Mouse (Mus musculus) liver, embryonic 14.5 days (tissue): ENCODE results near the gene Abcf2. TPM values are rescaled to one million over a fixed set of nuclear protein-coding genes. Genes with fewer than 3 reads are reported as not detected.

ENCODE experiments used
- ATAC-seq: fragments of 200-750 bp; cut with Nextera tagmentation; 2 replicates; pipeline ENCODE4 v1.8.0; 2017; ENCODE audit warnings: moderate number of reproducible peaks, mild to moderate bottlenecking, moderate library complexity; ENCODE audit not compliant: insufficient read depth
- DNase-seq, 3 experiments: peaks; one replicate each; pipeline ENCODE4 v3.0.0-alpha.2; 2012 to 2013; ENCODE audit warnings: low read depth in 3 of 3, low spot score in 3 of 3
- H3K27ac ChIP-seq: fragments of 300-500 bp; sonication (generic); 2 replicates; pipeline ENCODE4 v1.5.1; 2014; ENCODE audit warnings: moderate library complexity, mild to moderate bottlenecking, control low read depth, inconsistent platforms
- H3K27me3 ChIP-seq: fragments of 300-500 bp; sonication (generic); 2 replicates; pipeline ENCODE4 v1.6.1; 2014; ENCODE audit warnings: mild to moderate bottlenecking, low read length, moderate library complexity; ENCODE audit not compliant: control insufficient read depth, insufficient read depth
- H3K36me3 ChIP-seq: fragments of 300-500 bp; sonication (generic); replicated peaks from 2 replicates; pipeline ENCODE4 v1.6.1; 2014; ENCODE audit warnings: low read depth; ENCODE audit not compliant: control insufficient read depth, insufficient read depth
- H3K4me1 ChIP-seq, 2 experiments: fragments of 200-500 bp in 1 of 2; fragments of 300-500 bp in 1 of 2; sonication (generic) in 1 of 2; replicated peaks; 2 replicates each; pipeline ENCODE4 v1.6.1; 2012 to 2014; ENCODE audit warnings: antibody characterized with exemption in 1 of 2, inconsistent platforms in 1 of 2, low read length in 1 of 2; ENCODE audit not compliant: control insufficient read depth in 2 of 2, insufficient read depth in 2 of 2
- H3K4me2 ChIP-seq: fragments of 300-500 bp; sonication (generic); 2 replicates; pipeline ENCODE4 v1.6.1; 2014; ENCODE audit warnings: low read depth, mild to moderate bottlenecking, control low read depth, moderate library complexity
- H3K4me3 ChIP-seq, 2 experiments: fragments of 200-500 bp in 1 of 2; fragments of 300-500 bp in 1 of 2; sonication (generic) in 1 of 2; 2 replicates each; pipeline ENCODE4 v1.5.1; 2012 to 2014; ENCODE audit warnings: low read depth in 2 of 2, low read length in 2 of 2, mild to moderate bottlenecking in 2 of 2, control low read depth in 1 of 2, inconsistent platforms in 1 of 2, moderate library complexity in 1 of 2; ENCODE audit not compliant: insufficient read depth in 1 of 2
- H3K9ac ChIP-seq: fragments of 300-500 bp; sonication (generic); replicated peaks from 2 replicates; pipeline ENCODE4 v1.6.1; 2014; ENCODE audit warnings: mild to moderate bottlenecking, control low read depth, moderate library complexity
- H3K9me3 ChIP-seq: fragments of 300-500 bp; sonication (generic); 2 replicates; pipeline ENCODE4 v1.6.1; 2016; ENCODE audit warnings: low read length, mixed read lengths; ENCODE audit not compliant: control insufficient read depth
- CTCF ChIP-seq: IDR thresholded peaks from 2 replicates; pipeline ENCODE4 v1.5.1; 2016; ENCODE audit warnings: antibody characterized with exemption, low read depth, control low read depth
- EP300 ChIP-seq: IDR thresholded peaks from 2 replicates; pipeline ENCODE4 v1.6.1; 2016; ENCODE audit warnings: antibody characterized with exemption, low read depth
- WGBS: fragments of 180-500 bp; shearing (Covaris S2); extraction: QIAGEN DNeasy Blood & Tissue Kit; methylation state at CpG from one replicate; pipeline ENCODE4 v1.1.7; 2014; ENCODE audit not compliant: insufficient replicate concordance; 5-methylcytosine and 5-hydroxymethylcytosine counted together
- polyA plus RNA-seq, 2 experiments: library from polyadenylated mRNA; depleted of rRNA in 1 of 2; stranded (reverse) in 1 of 2; unstranded in 1 of 2; fragments of >200 nt; fragmentation: Nextera tagmentation in 1 of 2; extraction: Ambion mirVana in 1 of 2; gene quantifications; 2 replicates each; pipeline versions ENCODE4 v1.2.1 to v1.2.3; 2012 to 2014

Gene Abcf2
- polyA plus RNA-seq, 2 experiments, result 33.6 to 50.9 TPM

- Histone ChIP-seq H3K27ac (no peak overlapping the region), H3K36me3 (no peaks in the 10 kb centered on the region), H3K9me3 (no peaks in the 10 kb centered on the region), H3K4me3 (peak overlapping the region; percentile 26 to 42), H3K4me2 (peak overlapping the region; percentile 45), H3K9ac (no peak overlapping the region), H3K27me3 (peaks cover 85% of the 10 kb centered on the region), H3K4me1 (0 out of 4 replicates have a peak, but pooled peaks cover 0 to 3% of the 10 kb centered on the region in 2 experiments)
- 5% methylated on average over 16 of the region's 16 CpGs for WGBS
- DNase-seq (no peak), ATAC-seq (peak; percentile 35; the same call in 1 of the 2 replicates)
- TF ChIP-seq CTCF (no peak), EP300 (no peak)
Observed at GRCm38 (mm10) chr5:24602751-24603343, 25.6 kb upstream of the Abcf2 start.

- Histone ChIP-seq H3K9me3 (no peaks in the 10 kb centered on the region), H3K36me3 (no peaks in the 10 kb centered on the region), H3K27ac (no peak overlapping the region), H3K4me2 (peak overlapping the region; percentile 45), H3K4me1 (0 out of 4 replicates have a peak, but pooled peaks cover 0 to 3% of the 10 kb centered on the region in 2 experiments), H3K9ac (no peak overlapping the region), H3K4me3 (peak overlapping the region; percentile 40 to 42), H3K27me3 (peaks cover 87% of the 10 kb centered on the region)
- under 1% methylated on average over 73 of the region's 73 CpGs for WGBS
- DNase-seq, result no peak
- no peak for ATAC-seq
- TF ChIP-seq CTCF, result no peak
- no peak for TF ChIP-seq EP300
Observed at GRCm38 (mm10) chr5:24601911-24602750, 24.9 kb upstream of the Abcf2 start.

GRCm38 (mm10) chr5:24601071-24601835 lies 24.0 kb upstream of the Abcf2 start:
- H3K27ac ChIP-seq, result no peak overlapping the region
- no peaks in the 10 kb centered on the region for H3K36me3 ChIP-seq
- peak overlapping the region; percentile 40 to 42 for H3K4me3 ChIP-seq
- H3K4me2 ChIP-seq, result peak overlapping the region; percentile 45
- 2% methylated on average over 31 of the region's 33 CpGs for WGBS
- TF ChIP-seq EP300 (no peak), CTCF (no peak)
- DNase-seq, result no peak
- no peak for ATAC-seq
- H3K9ac ChIP-seq, result no peak overlapping the region
- no peaks in the 10 kb centered on the region for H3K9me3 ChIP-seq
- peaks cover 84% of the 10 kb centered on the region for H3K27me3 ChIP-seq
- 0 out of 4 replicates have a peak, but pooled peaks cover 0 to 3% of the 10 kb centered on the region in 2 experiments for H3K4me1 ChIP-seq

GRCm38 (mm10) chr5:24600236-24600635 lies 23.0 kb upstream of the Abcf2 start:
- 0 out of 4 replicates have a peak, but pooled peaks cover 0 to 3% of the 10 kb centered on the region in 2 experiments for H3K4me1 ChIP-seq
- 42% methylated on average over 2 of the region's 2 CpGs for WGBS

More at GRCm38 (mm10) chr5:24600236-24600635, 23.0 kb upstream of the Abcf2 start:
- H3K4me2 ChIP-seq, result no peak overlapping the region
- H3K27ac ChIP-seq, result no peak overlapping the region
- ATAC-seq (no peak), DNase-seq (no peak)
- H3K36me3 ChIP-seq, result no peaks in the 10 kb centered on the region
- TF ChIP-seq EP300, result no peak
- no peak for TF ChIP-seq CTCF
- no peaks in the 10 kb centered on the region for H3K9me3 ChIP-seq
- H3K9ac ChIP-seq, result no peak overlapping the region
- H3K4me3 ChIP-seq, result no peak overlapping the region
- peaks cover 75% of the 10 kb centered on the region for H3K27me3 ChIP-seq
